Mouse (Mus musculus) monocyte, adult 5-6 weeks (primary cell): Measurements from ENCODE around the gene Mthfr. TPM values are rescaled to one million over a fixed set of nuclear protein-coding genes. Genes with fewer than 3 reads are reported as not detected.
"Not testable (repeated sequence)": the region's sequence is repeated elsewhere in the genome, so short reads cannot be mapped to it uniquely, and the experiment has no call there.

Source experiments
- ATAC-seq: fragments of 153-309, 156-312 bp; replicated peaks from 2 replicates; pipeline ENCODE4 v1.8.0; 2017; ENCODE audit warnings: mild to moderate bottlenecking; ENCODE audit not compliant: low TSS enrichment, insufficient number of reproducible peaks, severe bottlenecking, poor library complexity, low FRiP score
- total RNA-seq: library from RNA; stranded (forward); fragments of 200-1000, 200-491, 200-594 nt; gene quantifications from 3 replicates; pipeline ENCODE4 v1.2.3, GENCODE M21; 2017

Gene Mthfr
- total RNA-seq, 1 experiment from 2014 or later, result 8.7 TPM

GRCm38 (mm10) chr4:148038079-148038599 is 738 bp upstream of the Mthfr start:
- ATAC-seq, result no peak

DNA sequence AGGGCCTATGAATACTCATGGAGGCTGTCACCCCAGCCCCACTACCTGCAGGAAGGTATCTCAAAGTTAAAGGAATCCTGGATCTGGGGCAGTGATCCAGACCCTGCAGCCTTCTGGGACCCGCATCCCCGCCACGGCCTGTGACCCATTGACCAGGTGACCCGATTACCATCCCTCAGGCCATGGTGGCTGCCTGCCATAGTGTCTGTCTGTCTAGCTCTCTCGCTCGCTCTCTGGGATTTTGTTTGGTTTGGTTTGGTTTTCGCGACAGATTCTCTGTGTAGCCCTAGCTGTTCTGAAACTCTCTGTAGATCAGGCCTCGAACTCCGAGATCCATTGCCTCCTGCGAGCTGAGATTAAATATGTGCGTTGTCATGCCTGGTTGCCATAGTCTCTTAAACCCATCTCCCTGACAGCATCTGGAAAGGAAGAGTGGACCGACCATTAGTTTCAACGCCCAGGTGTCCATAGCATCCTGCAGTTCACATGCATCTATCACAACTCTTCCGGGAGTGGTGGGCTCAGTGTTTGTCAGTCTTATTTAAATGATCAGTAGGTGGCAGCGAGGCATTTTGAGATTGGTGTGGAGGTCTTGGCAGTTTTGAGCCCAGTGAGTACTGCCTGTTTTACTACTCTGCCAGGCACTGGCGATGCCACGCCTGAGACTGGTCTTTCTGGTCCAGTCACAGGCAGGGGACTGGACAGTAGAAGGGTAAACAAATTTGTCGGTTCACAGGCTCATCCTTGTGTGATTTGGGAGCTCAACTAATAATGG is 564 bp downstream of the Mthfr start:
- ATAC-seq, result no peak

DNA sequence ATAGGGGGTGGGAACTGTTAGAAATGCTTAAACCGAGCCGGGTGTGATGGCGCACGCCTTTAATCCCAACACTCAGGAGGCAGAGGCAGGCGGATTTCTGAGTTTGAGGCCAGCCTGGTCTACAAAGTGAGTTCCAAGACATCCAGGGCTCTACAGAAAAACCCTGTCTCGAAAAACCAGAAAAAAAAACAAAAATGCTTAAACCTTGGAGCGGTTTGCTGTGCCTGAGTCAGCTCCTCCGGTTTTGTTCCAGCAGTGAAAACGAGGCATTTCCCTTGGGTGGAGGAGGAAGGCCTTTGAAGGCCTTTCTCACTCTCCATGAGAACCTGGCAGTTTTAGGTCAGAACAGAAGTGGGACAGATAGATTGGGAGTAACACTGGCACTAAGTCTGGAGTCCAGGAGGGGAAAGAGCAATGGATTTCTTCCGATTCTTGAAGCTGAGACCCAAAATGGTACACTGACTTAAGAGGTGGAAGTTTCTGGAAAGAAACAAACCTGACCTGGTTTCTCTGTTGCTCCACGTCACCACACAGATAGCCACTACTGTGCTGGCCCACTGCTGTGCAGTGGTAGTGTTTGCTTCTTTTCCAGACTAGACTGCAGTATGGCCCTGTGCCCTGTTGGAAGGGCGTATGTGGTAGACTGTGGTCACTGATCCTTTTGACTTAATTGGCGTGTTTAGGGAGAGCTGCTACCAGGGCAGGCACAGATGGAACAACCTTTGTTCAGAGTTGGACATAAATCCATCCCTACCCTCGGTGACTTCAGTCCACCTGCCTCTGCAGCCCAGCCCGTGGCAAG is 1.4 kb downstream of the Mthfr start:
- ATAC-seq, result no peak

- no peak for ATAC-seq
Measured at GRCm38 (mm10) chr4:148040933-148041610, 2.2 kb downstream of the Mthfr start.

DNA sequence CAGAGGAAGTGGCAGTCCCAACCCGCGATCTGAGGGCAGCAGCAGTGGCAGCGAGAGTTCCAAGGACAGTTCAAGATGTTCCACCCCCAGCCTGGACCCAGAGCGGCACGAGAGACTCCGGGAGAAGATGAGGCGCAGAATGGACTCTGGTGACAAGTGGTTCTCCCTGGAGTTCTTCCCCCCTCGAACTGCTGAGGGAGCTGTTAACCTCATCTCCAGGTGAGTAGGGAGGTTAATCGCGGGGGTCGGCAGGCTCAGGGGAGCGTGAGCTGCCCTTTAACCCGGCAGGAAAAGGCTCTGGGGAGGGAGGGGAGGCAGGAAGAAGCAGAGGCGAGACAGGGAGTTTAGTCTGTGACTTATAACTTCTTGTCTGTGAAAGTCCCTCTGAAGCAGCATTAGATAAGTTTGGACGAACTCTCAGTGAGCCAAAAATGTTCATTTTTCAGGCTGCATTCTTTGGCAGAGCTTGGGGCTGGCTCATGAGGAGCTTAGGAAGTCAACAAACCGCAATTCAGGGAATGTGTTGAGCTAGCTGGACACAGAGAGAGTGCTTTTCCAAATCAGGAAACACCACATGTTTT is 2.8 kb downstream of the Mthfr start:
- ATAC-seq, result no peak

GRCm38 (mm10) chr4:148043327-148043726 is 4.5 kb downstream of the Mthfr start:
- ATAC-seq, result not testable (repeated sequence)

- ATAC-seq, result no peak
Measured at GRCm38 (mm10) chr4:148044113-148044512, 5.2 kb downstream of the Mthfr start.

- ATAC-seq, result no peak
Measured at GRCm38 (mm10) chr4:148046450-148047031, 7.7 kb downstream of the Mthfr start.

DNA sequence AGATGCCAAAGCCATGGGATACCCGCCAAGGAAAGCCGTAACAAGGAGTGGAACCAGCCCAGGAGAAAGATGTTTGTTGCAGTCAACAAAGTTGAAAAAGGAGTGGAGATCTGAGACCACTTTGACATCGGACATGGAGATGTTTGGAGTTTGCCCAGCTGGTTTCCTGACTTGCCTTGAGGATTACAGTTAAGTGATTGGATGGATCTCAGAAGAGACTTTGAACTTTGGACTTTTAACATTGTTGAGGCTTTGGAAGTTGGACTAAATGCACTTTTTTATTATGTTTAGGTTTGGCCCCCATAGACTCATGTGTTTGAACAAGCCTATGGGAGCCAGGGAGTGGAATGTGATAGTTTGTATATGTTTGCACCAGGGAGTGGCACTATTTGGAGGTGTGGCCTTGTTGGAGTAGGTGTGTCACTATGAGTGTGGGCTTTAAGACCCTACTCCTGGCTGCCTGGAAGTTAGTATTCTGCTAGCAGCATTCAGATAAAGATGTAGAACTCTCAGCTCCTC is 11.6 kb downstream of the Mthfr start:
- ATAC-seq, result not testable (repeated sequence)

DNA sequence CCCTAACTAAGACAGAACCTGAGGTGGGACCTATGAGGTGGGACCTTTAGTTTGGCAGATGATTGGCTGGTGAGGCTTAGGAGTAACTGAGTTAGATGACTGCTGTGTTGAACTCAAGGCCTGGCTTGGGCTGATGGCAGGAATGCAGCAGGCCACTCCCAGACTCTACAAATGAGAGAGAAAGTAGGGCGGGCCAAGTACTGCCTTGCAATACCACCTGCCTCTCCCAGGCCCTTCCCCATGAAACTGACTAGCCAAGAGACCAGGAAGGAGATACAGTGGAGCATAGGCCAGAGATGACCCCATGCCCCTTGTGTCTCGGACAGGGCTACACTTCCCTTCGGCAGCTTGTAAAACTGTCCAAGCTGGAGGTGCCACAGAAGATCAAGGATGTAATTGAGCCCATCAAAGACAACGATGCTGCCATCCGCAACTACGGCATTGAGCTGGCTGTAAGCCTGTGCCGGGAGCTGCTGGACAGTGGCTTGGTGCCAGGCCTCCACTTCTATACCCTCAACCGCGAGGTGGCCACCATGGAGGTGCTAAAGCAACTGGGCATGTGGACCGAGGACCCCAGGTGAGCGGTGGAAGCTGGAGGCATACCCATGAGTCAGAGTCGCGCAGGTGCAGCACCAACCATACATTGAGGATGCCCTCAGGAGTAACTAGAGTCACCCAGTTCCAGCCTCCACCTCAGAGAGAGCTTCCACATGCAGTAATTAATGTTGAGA is 12.3 kb downstream of the Mthfr start:
- ATAC-seq, result no peak

DNA sequence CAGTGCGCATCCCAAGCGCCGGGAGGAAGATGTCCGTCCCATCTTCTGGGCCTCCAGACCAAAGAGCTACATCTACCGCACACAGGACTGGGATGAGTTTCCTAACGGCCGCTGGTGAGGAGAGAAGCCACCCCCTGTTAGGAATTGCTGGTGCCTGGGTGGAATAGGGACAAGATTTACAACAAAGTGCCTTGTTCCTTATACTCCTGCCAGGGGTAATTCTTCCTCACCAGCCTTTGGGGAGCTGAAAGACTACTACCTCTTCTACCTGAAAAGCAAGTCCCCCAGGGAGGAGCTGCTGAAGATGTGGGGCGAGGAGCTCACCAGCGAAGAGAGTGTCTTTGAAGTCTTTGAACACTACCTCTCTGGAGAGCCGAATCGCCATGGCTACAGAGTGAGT is 13.0 kb downstream of the Mthfr start:
- ATAC-seq, result no peak

DNA sequence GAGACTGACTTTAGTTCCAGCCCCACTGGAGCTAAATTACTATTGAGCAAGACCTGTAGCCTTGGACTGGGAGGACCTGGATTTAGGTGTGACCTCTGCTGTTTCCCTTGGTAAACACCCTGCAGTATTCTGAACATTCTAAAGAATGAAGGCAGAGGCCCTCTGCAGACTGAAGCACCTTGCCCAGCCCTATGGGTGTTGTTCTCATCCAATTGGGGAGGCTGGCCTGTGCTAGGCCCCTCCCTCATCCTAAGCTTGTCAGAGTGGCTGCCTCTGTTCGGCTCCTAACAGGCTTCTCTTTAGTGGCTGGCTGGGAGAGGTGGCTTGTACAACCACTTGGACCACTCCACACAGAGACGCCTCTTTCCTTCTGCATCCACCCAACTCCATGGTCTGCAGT is 14.1 kb downstream of the Mthfr start:
- no peak for ATAC-seq

- ATAC-seq, result no peak
Measured at GRCm38 (mm10) chr4:148053417-148053920, 14.6 kb downstream of the Mthfr start.

DNA sequence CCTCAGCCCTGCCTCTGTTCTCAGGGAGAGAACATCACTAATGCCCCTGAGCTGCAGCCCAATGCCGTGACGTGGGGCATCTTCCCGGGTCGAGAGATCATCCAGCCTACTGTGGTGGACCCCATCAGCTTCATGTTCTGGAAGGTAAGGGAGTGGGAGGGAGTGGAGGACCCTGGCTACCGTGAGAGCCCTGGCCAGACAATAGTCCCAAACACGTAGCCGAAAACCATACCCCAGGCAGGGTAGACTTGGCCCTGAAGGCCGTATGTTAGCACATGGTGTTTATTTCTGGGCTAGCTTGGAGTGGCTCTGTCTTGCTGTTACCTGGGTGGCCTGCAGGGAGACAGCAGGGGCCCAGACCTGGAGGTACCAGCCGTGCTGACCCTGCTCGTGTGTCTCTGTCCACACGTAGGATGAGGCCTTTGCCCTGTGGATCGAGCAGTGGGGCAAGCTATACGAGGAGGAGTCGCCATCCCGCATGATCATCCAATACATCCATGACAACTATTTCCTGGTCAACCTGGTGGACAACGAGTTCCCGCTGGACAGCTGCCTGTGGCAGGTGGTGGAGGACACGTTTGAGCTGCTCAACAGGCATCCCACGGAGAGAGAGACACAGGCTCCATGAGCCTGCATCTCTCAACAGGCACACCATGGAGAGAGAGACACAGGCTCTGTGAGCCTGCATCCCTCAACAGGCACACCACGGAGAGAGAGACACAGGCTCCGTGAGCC is 16.3 kb downstream of the Mthfr start:
- no peak for ATAC-seq

DNA sequence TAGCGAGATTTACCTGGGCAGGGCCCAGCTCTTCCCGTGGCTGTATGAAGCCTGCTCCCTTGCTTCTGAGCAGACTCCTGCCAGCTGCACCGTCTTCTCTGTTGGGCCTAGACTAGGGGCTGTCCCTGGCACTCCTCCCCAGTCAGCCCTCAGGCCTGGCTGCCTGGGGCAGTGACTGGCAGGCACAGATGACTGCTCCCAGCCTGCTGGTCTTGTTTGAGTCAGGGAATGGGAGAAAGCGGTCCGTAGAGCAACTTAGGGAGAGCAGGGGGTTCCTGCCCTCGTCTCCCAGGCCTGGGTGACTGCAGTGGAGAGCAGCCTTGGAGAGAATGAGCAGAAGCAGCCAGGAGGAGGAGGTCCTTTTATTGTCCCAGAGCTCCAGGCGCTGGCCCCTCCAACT is 17.4 kb downstream of the Mthfr start:
- no peak for ATAC-seq

GRCm38 (mm10) chr4:148056801-148057200 is 17.9 kb downstream of the Mthfr start:
- no peak for ATAC-seq

GRCm38 (mm10) chr4:148057661-148058209 is 18.9 kb downstream of the Mthfr start:
- no peak for ATAC-seq
